Mouse (Mus musculus): ENCODE results near the gene Cyp2g1.

DNA sequence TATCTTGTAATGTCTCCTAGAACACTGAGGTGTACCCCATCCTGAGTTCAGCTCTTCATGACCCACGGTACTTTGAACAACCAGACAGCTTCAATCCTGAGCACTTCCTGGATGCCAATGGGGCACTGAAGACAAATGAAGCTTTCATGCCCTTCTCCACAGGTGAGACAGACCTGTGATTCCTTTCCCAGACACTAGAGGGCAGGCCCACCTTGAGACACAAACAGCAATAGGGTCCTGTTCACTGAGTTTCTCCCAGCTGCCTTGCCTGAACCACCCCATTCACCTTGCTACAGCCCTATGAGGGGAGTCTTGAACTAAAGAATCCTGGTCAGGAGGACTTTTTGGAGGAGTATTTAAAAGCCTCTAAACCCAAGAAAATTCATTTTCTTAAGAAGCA is 41.6 kb upstream of the Cyp2g1 start:
- no peak for TF ChIP-seq POLR2A (IDR thresholded peaks at IDR 0.05; ENCODE audit: low read depth, low read length)
- peak; percentile 72 for TF ChIP-seq CTCF (conservative IDR thresholded peaks at IDR 0.05; ENCODE audit: insufficient read depth, insufficient read length, low read depth, low read length)

Data from kidney, adult 2 months (tissue).